Mouse (Mus musculus): Measurements from ENCODE around the gene Rpl3.

GRCm38 (mm10) chr15:80124651-80125050 lies 33.0 kb upstream of the Rpl3 start:
- TF ChIP-seq CTCF (IDR thresholded peaks at IDR 0.05; ENCODE audit: insufficient read depth, low read depth, low read length) = no peak
- TF ChIP-seq POLR2A (IDR thresholded peaks at IDR 0.05; ENCODE audit: insufficient read depth, low read depth, low read length) = no peak
